Mouse (Mus musculus) neural tube, embryonic 12.5 days (tissue): ENCODE results near the gene Uso1. TPM values are rescaled to one million over a fixed set of nuclear protein-coding genes. Genes with fewer than 3 reads are reported as not detected.

Experiments
- ATAC-seq: fragments of 200-750 bp; cut with Nextera tagmentation; 2 replicates; pipeline ENCODE4 v1.8.0; 2017; ENCODE audit warnings: low read depth, mild to moderate bottlenecking, moderate TSS enrichment, moderate library complexity; ENCODE audit not compliant: low FRiP score
- H3K27ac ChIP-seq: fragments of 300-500 bp; sonication (generic); 2 replicates; pipeline ENCODE4 v1.5.1; 2016
- H3K27me3 ChIP-seq: fragments of 300-500 bp; sonication (generic); replicated peaks from 2 replicates; pipeline ENCODE4 v1.6.1; 2016; ENCODE audit warnings: mild to moderate bottlenecking
- H3K36me3 ChIP-seq: fragments of 300-500 bp; sonication (generic); 2 replicates; pipeline ENCODE4 v1.6.1; 2016; ENCODE audit warnings: mild to moderate bottlenecking
- H3K4me1 ChIP-seq: fragments of 300-500 bp; sonication (generic); 2 replicates; pipeline ENCODE4 v1.6.1; 2016
- H3K4me2 ChIP-seq: fragments of 300-500 bp; sonication (generic); replicated peaks from 2 replicates; pipeline ENCODE4 v1.6.1; 2016; ENCODE audit warnings: mild to moderate bottlenecking
- H3K4me3 ChIP-seq: fragments of 300-500 bp; sonication (generic); 2 replicates; pipeline ENCODE4 v1.5.1; 2016
- H3K9ac ChIP-seq: fragments of 300-500 bp; sonication (generic); 2 replicates; pipeline ENCODE4 v1.6.1; 2016; ENCODE audit warnings: mild to moderate bottlenecking
- H3K9me3 ChIP-seq: fragments of 300-500 bp; sonication (generic); 2 replicates; pipeline ENCODE4 v1.6.1; 2016; ENCODE audit warnings: mild to moderate bottlenecking
- WGBS: fragments of 180-500 bp; shearing (Covaris S2); methylation state at CpG from one replicate; pipeline ENCODE4 v1.1.7; 2016; 5-methylcytosine and 5-hydroxymethylcytosine counted together
- polyA plus RNA-seq: library from polyadenylated mRNA; unstranded; fragments of >200 nt; fragmentation: Nextera tagmentation; extraction: Ambion mirVana; gene quantifications from 2 replicates; pipeline ENCODE4 v1.2.1, GENCODE M21; 2016

The Uso1 gene
- 52.3 and 53.1 TPM in 2 replicates for polyA plus RNA-seq

DNA sequence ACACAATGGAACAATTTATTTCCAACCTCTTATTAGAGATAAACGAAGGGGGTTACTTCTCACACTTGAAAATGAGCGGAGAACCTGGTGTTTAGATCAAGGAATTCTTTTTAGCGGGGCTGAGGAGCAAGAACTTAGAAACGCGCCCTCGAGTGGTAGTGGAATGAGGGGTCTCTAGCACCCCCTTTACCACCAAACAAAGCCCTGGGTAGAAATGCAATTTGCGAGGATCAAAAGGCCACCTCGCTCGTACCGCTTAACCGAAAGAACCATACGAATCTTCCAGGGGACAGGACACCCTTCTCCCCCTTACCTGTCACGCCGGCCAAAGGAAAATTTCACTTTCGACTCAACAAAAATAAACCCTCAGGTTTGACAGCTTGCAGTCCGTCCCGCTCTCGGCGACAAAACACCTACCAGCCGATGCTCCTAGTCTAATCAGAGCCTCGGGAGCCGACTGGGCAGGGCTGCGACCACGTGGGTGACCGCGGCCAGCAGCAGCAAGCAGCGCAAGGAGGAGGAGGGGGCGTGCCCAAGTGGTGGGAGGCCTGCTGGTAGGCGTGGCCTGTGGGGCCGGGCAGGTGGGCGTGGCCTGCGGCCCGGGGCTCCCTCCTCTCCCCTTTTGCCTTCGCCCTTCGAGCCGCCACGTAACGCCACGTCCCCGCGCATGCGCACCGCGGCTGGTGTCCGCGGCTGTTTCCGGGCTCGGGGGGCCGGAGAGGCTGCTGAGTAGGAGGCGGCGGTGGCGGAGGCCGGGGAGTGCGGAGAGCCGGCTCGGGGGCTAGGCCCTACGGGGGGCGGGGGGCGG is at the start of gene Uso1:
Gene Uso1, plus strand, starts transcription at position 700 of the 808 bp plus-strand sequence.
- Histone ChIP-seq H3K27ac (no peak within 1 kb of the TSS), H3K9me3 (no peaks in the 10 kb centered on the region), H3K9ac (peak within 1 kb of the TSS; percentile 88), H3K4me3 (peak within 1 kb of the TSS; percentile 87), H3K27me3 (no peaks in the 10 kb centered on the region), H3K4me1 (peaks cover 21% of the 10 kb centered on the region), H3K36me3 (peaks cover 4% of the 10 kb centered on the region; the same call in 1 of the 2 replicates), H3K4me2 (peak within 1 kb of the TSS; percentile 72)
- ATAC-seq: peak; percentile 97
- 1% methylated on average over 59 of the region's 59 CpGs for WGBS

- Histone ChIP-seq H3K36me3 (no peaks in the 10 kb centered on the region), H3K4me3 (no peak overlapping the region), H3K4me1 (no peaks in the 10 kb centered on the region), H3K9me3 (no peaks in the 10 kb centered on the region), H3K27me3 (no peaks in the 10 kb centered on the region), H3K4me2 (no peak overlapping the region), H3K9ac (no peak overlapping the region), H3K27ac (no peak overlapping the region)
- ATAC-seq: no peak
- WGBS: 52% methylated on average over 15 of the region's 15 CpGs
Measured at GRCm38 (mm10) chr5:92093263-92094061, 44.3 kb upstream of the Uso1 start.

- Histone ChIP-seq H3K9me3 (no peaks in the 10 kb centered on the region), H3K27me3 (no peaks in the 10 kb centered on the region), H3K9ac (no peak overlapping the region), H3K4me3 (no peak overlapping the region), H3K4me1 (no peaks in the 10 kb centered on the region), H3K36me3 (no peaks in the 10 kb centered on the region), H3K4me2 (no peak overlapping the region), H3K27ac (no peak overlapping the region)
- 83% methylated on average over 3 of the region's 3 CpGs for WGBS
- ATAC-seq: no peak
Measured at GRCm38 (mm10) chr5:92094062-92094415, 43.7 kb upstream of the Uso1 start.

DNA sequence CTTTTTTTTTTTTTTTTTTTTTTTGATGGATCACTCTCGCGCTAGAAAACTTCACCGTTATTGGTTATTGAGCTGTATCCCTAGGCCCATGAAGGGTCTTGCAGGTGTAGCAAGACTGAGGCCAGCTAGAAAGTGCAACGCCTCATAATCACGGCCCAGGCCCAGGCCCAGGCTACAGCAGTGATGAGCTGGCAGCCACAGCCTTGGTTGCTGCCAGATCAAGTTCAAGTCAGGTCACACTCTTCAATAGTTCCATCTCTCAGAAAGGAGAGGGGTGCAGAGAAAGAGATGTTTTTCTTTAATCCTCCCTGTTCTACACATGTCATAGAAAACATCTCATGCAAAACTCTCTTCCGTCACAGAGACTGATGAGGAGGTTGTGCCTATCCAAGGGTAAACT is 41.0 kb upstream of the Uso1 start:
- ATAC-seq: no peak
- no peak overlapping the region for H3K9ac ChIP-seq
- 92% methylated on average over 6 of the region's 6 CpGs for WGBS

DNA sequence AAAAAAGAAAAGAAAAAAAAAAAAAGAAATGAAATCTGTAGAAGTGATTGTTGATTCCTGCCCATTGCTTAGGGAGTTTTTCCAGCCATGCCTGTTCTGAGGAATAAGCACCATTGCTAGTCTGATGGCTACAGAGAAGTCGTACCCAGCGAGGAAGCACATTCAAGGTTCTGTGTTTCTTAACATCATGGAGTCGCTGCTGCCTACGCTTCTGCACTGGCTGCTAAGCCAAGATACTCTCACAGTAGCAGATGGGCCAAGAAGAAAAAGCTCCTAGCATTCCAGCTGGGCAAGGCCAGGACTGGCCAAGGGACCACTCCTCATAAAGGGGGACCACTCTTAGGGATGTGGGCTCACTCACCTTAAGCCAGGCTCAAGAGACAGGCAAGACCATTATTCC is 40.0 kb upstream of the Uso1 start:
- no peaks in the 10 kb centered on the region for H3K27me3 ChIP-seq
- H3K36me3 ChIP-seq: no peaks in the 10 kb centered on the region
- H3K4me1 ChIP-seq: no peaks in the 10 kb centered on the region
- H3K4me3 ChIP-seq: no peak overlapping the region
- H3K9ac ChIP-seq: no peak overlapping the region
- H3K9me3 ChIP-seq: no peaks in the 10 kb centered on the region
- no peak for ATAC-seq
- 88% methylated on average over 4 of the region's 4 CpGs for WGBS
- no peak overlapping the region for H3K4me2 ChIP-seq
- H3K27ac ChIP-seq: no peak overlapping the region

More for the DNA sequence above, 41.0 kb upstream of the Uso1 start:
- Histone ChIP-seq H3K4me3 (no peak overlapping the region), H3K4me2 (no peak overlapping the region), H3K27me3 (no peaks in the 10 kb centered on the region), H3K27ac (no peak overlapping the region), H3K9me3 (no peaks in the 10 kb centered on the region), H3K36me3 (no peaks in the 10 kb centered on the region), H3K4me1 (no peaks in the 10 kb centered on the region)

GRCm38 (mm10) chr5:92098351-92099109 is 39.2 kb upstream of the Uso1 start:
- H3K27ac ChIP-seq: no peak overlapping the region
- H3K4me2 ChIP-seq: no peak overlapping the region
- no peaks in the 10 kb centered on the region for H3K4me1 ChIP-seq
- no peaks in the 10 kb centered on the region for H3K36me3 ChIP-seq
- no peak for ATAC-seq
- 35% methylated on average over 13 of the region's 13 CpGs for WGBS
- no peaks in the 10 kb centered on the region for H3K9me3 ChIP-seq
- H3K9ac ChIP-seq: no peak overlapping the region
- H3K27me3 ChIP-seq: no peaks in the 10 kb centered on the region
- H3K4me3 ChIP-seq: no peak overlapping the region

DNA sequence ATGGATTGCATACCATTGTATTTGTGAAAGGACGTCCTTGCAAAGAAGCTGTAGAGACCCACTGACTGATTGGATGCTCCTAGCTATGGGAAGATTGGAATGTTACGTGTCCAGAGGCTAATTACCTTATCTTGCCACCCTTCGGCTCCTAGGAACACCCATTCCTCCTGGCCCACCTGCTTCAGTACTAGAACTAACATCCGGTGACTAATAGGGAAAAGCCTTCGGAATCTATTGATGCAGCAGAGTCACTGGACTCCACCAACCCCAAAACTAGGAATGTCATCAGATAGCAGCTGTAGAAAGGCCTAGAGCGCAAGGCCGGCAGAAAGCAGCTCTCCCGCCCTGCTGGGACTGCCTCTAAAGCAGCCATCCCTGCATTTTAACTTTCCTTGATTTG is 36.1 kb upstream of the Uso1 start:
- no peaks in the 10 kb centered on the region for H3K27me3 ChIP-seq
- 87% methylated on average over 8 of the region's 8 CpGs for WGBS

GRCm38 (mm10) chr5:92103062-92103461 is 34.7 kb upstream of the Uso1 start:
- ATAC-seq: no peak
- no peaks in the 10 kb centered on the region for H3K27me3 ChIP-seq
- WGBS: 55% methylated on average over 6 of the region's 6 CpGs
- H3K36me3 ChIP-seq: no peaks in the 10 kb centered on the region
- H3K4me1 ChIP-seq: peaks cover 5% of the 10 kb centered on the region
- no peak overlapping the region for H3K4me3 ChIP-seq
- no peak overlapping the region for H3K27ac ChIP-seq
- H3K9ac ChIP-seq: no peak overlapping the region
- H3K4me2 ChIP-seq: no peak overlapping the region
- H3K9me3 ChIP-seq: no peaks in the 10 kb centered on the region

More for the DNA sequence above, 36.1 kb upstream of the Uso1 start:
- no peak overlapping the region for H3K4me3 ChIP-seq
- no peak overlapping the region for H3K9ac ChIP-seq
- H3K4me1 ChIP-seq: peaks cover 3% of the 10 kb centered on the region
- H3K36me3 ChIP-seq: no peaks in the 10 kb centered on the region
- no peaks in the 10 kb centered on the region for H3K9me3 ChIP-seq
- ATAC-seq: no peak
- no peak overlapping the region for H3K27ac ChIP-seq
- no peak overlapping the region for H3K4me2 ChIP-seq

GRCm38 (mm10) chr5:92103816-92104415 is 33.8 kb upstream of the Uso1 start:
- H3K36me3 ChIP-seq: no peaks in the 10 kb centered on the region
- H3K9me3 ChIP-seq: no peaks in the 10 kb centered on the region
- no peak for ATAC-seq
- H3K4me1 ChIP-seq: peaks cover 5% of the 10 kb centered on the region
- H3K27me3 ChIP-seq: no peaks in the 10 kb centered on the region
- 71% methylated on average over 13 of the region's 13 CpGs for WGBS
- H3K9ac ChIP-seq: no peak overlapping the region
- no peak overlapping the region for H3K27ac ChIP-seq
- no peak overlapping the region for H3K4me3 ChIP-seq
- no peak overlapping the region for H3K4me2 ChIP-seq

DNA sequence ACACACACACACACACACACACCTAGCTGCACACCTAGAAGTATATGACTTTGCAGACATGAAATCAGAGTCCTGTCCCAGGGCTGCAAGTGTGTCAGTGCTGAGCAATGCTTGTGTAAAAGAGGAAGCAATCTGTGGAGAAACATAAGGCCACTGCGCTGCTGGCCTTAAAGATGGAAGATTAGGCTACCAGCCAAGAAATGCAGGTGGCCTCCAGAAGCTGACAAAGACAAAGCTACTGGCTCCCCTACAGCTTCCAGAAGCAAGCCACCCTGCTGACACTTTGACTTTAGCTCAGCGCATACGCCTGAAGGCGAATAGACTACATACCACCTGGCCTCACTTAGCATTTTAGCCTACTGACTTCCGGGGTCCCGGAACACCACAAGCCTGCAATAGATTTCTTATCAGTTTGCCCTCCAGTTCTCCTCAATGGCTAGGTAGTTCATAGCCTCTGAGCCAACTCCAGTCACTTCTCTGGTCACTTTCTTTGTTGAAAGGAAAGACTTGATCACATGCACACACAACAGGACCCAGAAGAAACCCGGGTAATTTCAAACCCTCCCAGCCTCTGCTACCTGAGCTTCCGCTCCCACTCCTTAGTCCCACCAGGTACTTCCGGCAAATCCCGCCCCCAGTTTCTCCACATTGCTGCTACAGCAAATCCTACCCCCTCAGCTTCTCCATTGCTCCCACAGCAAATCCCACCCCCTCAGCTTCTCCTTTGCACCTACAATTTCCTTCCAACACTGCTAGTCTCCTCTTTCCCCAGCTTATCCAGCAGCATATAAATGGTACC is 31.2 kb upstream of the Uso1 start:
- no peaks in the 10 kb centered on the region for H3K9me3 ChIP-seq
- ATAC-seq: 0 out of 2 replicates have a peak, but pooled peaks have one; percentile 37
- H3K4me3 ChIP-seq: no peak overlapping the region
- no peak overlapping the region for H3K27ac ChIP-seq
- no peaks in the 10 kb centered on the region for H3K27me3 ChIP-seq
- peaks cover 5% of the 10 kb centered on the region for H3K4me1 ChIP-seq
- no peaks in the 10 kb centered on the region for H3K36me3 ChIP-seq
- no peak overlapping the region for H3K9ac ChIP-seq
- WGBS: 52% methylated on average over 10 of the region's 10 CpGs
- no peak overlapping the region for H3K4me2 ChIP-seq

DNA sequence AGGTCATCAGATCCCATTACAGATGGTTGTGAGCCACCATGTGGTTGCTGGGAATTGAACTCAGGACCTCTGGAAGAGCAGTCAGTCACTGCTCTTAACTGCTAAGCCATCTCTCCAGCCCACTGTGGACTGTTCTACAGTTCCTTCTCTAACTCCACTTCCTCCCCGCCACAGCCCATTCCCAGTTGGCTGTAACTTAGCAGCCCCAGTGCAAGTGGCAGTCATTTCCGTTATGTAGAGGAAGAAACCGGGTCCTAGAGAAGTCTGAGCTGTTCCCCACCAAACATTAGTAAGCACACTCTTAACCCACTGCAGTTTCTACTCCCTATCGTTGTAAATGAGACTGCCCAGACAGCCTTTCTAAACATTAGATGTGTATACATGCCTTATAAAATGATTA is 30.5 kb upstream of the Uso1 start:
- WGBS: 86% methylated on average over 4 of the region's 4 CpGs
- ATAC-seq: no peak
- H3K4me3 ChIP-seq: no peak overlapping the region
- no peak overlapping the region for H3K9ac ChIP-seq
- H3K9me3 ChIP-seq: no peaks in the 10 kb centered on the region
- H3K4me2 ChIP-seq: no peak overlapping the region
- no peaks in the 10 kb centered on the region for H3K27me3 ChIP-seq
- no peaks in the 10 kb centered on the region for H3K36me3 ChIP-seq
- H3K4me1 ChIP-seq: peaks cover 8% of the 10 kb centered on the region
- no peak overlapping the region for H3K27ac ChIP-seq
